Mouse (Mus musculus) embryonic stem cell, embryonic (primary cell): ENCODE results near the gene H2-DMb2.

Experiments
- CTCF ChIA-PET, 4 experiments: fragments of 300-600 bp in 2 of 4; fragments of 350-600 bp in 2 of 4; sonication (Branson Sonifier 250); formaldehyde crosslinking; loops; one replicate each; lab custom pipeline; 2022; ENCODE audit warnings: inconsistent platforms in 2 of 4; lab: Charles Lee
- POLR2A ChIA-PET, 4 experiments: fragments of 300-600 bp in 2 of 4; fragments of 350-600 bp in 2 of 4; sonication (Branson Sonifier 250); formaldehyde crosslinking; loops; one replicate each; lab custom pipeline; 2022; ENCODE audit warnings: antibody characterized with exemption in 4 of 4, inconsistent platforms in 1 of 4; lab: Charles Lee

The H2-DMb2 gene

DNA sequence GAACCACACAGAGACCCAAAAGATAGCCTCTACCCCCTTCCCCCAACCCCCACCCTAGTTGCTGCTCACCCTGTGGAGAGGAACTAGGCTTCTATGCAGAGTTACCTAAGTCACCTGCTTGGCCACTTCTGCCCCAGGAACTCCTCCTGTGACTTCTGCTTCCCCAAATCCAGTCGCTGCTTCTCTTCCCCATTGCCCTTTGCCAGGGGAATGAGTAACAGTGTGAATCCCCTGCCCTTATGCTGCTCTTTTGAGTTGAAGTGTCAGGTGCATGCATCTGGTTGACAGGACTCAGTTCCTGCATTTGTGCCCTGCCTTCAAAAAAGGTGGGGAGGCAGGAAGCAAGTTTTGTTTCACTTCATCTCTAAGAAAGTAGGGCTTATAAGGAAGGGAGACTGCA is 31.0 kb downstream of the H2-DMb2 start:
- POLR2A ChIA-PET = no interaction called here
- CTCF ChIA-PET = interaction anchor here in 2 of 4 experiments (0.7 to 2.1 kb wide), 2 partner anchors 39 to 237 kb away, joined by 4 to 5 read pairs; no protein-coding TSS in a partner anchor

DNA sequence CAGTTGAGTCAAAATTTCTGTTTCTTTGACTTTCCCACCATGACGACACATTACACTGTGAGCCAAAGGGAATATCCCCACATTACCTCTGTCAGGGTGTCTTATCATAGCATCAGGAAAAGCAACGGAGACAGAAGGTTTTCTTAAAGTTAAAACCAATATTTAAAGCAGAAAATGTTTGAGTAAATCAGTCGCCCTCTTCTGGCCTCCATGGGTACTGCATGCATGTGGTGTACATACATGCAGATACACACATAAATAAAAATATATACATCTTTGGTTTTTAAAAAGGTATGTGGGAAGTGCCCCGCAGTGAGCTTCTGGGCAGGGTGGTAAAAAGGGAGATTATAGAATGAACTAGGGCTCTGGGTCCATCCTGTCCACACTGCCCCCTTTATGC is 34.1 kb downstream of the H2-DMb2 start:
- ChIA-PET POLR2A (no interaction called here), CTCF (no interaction called here)

DNA sequence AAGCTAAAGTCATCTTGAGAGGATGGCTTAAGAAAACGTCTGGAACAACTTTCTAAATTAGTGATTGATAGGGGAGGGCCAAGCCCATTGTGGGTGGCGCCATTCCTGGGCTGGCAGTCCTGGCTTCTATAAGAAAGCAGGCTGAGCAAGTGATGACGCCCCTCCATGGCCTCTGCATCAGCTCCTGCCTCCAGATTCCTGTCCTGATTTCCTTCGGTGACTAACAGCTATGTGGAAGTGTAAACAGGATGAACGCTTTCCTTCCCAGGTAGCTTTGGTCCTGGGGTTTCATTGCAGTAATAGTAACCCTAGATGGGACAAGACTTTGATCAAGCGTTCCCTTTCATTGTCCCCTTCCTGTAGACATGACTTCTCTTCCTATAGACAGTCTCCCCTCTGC is 35.9 kb downstream of the H2-DMb2 start:
- ChIA-PET POLR2A (no interaction called here), CTCF (interaction anchor here in 3 of 4 experiments (0.6 to 0.8 kb wide), 3 partner anchors 8 to 55 kb away, joined by 3 read pairs; no protein-coding TSS in a partner anchor)

DNA sequence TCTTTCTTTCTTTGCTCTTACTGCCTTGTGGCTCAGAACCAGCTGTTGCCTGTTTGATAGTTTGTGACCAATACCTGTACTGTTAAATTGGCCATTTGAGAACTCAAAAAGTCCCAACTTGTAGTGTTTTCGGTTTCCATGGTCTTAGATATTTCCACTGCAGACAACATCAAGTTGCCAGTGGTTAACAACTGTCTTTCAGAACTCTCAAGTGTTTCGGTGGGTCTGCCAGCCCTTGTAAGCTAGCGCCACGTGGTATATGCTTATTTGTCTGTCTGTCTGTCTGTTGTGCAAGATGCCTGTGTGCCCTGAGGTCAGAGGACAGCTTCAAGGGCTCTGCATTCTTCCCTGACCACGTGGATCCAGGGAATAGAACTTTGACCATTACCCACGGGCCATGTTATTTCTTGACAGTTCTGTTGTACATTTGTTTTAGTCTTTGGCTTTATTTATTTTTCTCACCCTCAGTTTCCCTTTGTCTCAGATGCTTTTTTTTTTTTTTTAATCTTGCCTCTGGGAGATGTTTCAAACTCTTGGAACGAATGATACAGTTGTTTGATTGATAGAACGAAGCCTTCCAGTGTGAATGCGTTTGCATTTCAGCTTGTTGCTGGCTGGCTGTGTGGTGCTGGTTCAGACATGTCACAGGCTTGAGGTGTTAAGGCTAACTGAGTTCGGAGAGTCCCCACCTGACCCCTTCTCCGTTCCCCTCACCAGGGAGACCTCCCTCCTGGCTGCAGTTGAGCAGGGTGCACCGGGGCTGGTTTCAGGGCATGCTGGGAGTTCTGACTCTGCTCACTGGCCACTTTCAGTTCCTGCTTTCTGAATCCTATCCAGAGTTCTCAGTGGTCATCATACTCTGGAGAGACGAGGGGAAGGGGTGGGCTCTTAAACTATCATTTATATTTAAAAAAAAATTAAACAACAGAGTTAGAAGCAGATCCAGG is 37.1 kb downstream of the H2-DMb2 start:
- ChIA-PET POLR2A (interaction anchor here in 2 of 4 experiments (0.6 to 1.2 kb wide), 3 partner anchors 18 to 73 kb away, joined by 3 read pairs; no protein-coding TSS in a partner anchor), CTCF (interaction anchor here in 3 of 4 experiments (0.5 to 1.4 kb wide), 4 partner anchors 10 to 634 kb away, joined by 3 to 5 read pairs (median 3); no protein-coding TSS in a partner anchor)

DNA sequence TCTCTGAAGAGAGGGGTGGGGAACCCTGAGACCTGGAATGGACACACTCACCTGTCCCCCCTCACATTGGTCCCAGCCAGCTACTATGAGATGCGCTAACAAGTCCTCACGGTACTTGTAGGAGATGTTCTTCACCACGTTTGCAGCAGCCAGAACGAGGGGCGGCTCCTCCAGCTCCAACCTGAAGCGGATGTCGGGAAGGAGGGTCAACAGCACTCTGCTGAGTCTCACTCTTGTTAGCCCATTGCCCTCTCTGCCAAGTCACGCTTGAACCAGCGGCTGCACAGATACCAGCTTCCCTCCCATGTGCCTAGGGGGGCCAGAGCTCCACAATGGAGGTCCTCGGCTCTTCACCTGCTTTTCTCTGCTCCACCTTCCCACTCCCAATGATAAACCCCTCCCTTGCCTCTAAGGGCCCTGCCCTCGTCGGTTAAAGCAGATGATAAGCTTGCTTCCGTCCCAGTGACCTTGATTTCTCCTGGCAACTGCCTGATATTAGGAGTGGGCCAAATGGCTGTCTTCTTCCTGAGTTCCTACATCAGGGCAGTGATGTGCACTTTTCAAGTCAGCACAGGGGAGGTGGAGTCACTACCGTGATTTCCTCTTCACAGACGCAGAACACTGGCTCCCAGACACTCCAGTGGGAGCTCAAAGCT is 40.6 kb downstream of the H2-DMb2 start:
- ChIA-PET POLR2A (interaction anchor here in 2 of 4 experiments (0.6 to 1.7 kb wide), 6 partner anchors 17 to 228 kb away, joined by 3 to 5 read pairs (median 3); partner anchors contain the start of genes H2-DMa (in 2 of the 2), Rps18 (in 1 of the 2) and Vps52 (in 1 of the 2)), CTCF (interaction anchor here in 3 of 4 experiments (0.7 to 2.6 kb wide), 10 partner anchors 11 to 630 kb away, joined by 3 to 18 read pairs (median 4); no protein-coding TSS in a partner anchor)

DNA sequence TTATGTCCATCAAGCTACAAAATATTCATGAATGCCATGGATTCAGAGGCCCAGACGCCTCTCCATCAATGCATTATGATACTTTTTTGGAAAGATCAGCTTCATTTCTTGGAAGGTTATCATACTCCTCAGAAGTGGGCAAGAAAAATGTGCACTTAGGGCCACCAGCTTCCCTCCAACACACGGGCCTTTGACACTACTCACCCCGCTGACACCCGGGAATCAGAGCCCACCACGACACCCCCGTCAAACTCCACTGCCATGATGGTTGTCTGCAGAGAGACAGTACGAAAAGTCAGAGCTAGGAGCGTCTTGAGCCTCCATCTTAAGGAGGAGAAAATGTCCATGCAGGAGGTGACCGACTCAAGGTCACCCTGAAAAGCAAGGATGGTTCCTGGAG is 42.4 kb downstream of the H2-DMb2 start:
- ChIA-PET POLR2A (interaction anchor here in 2 of 4 experiments (1.2 to 2.3 kb wide), 4 partner anchors 11 to 73 kb away, joined by 4 to 17 read pairs (median 6); partner anchors contain the start of gene H2-DMa (in 1 of the 2)), CTCF (interaction anchor here in 2 of 4 experiments (1.1 to 2.8 kb wide), 3 partner anchors 15 to 50 kb away, joined by 3 to 14 read pairs (median 4); no protein-coding TSS in a partner anchor)

DNA sequence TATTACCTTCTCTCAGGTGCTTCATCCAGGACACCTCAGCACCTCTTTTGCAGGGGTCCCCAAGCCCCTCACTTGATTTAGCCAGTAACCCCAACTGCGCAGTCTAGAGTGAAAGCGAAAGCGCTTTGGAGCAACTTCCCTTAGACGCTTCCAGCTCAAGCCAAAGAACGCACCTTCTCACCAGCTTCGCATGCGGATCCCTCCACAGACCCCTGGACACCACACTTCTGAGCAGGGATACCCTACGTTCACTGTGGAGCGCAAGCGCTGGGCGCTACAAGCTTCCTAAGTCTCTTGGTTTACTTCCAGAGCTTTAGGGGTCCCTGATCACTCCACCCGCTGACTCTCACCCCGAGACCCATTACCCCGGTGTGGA is 43.8 kb downstream of the H2-DMb2 start:
- POLR2A ChIA-PET = interaction anchor here (0.5 to 2.3 kb wide), 15 partner anchors 10 to 162 kb away, joined by 3 to 17 read pairs (median 4); partner anchors contain the start of genes H2-DMa (in 1 of the 4), Psmb8 (in 1 of the 4), Ring1 (in 1 of the 4) and Rxrb (in 1 of the 4)
- CTCF ChIA-PET = interaction anchor here (0.5 to 2.8 kb wide), 18 partner anchors 9 to 386 kb away, joined by 3 to 14 read pairs (median 4); partner anchors contain the start of gene BC051142 (in 1 of the 4)

DNA sequence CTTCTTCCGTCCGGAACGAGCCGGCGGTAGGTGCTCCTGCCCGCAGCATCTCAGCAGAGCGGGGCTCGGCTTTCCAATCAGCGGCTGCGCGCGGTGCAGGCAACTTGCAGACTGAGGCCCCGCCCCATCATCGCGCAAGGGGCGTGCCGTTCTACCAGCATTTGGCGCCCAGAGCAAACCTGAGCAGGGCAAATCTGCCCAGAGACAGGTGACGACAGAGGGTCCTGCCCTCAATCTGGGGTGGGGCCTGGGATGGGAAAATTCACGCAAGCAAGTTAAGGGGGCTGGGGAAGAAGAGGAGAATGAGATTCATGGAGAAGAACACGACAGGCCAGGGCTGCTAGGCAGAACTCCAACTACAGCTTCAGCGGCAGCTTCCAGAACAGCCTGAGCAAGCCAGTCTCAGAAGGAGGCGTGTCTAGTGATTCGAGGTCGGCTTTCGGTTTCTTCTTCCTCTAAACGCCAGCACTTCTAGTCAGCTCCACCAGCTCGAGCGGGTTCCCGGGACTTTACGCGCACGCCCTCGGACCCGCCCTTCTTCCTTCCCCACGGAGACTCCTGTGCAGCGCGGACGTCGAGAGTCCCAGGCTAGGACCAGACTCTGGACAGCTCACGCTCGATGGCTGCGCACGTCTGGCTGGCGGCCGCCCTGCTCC is 44.3 kb downstream of the H2-DMb2 start, which contains the start of the genes Tap1 and Psmb9:
TSS of gene Tap1 (plus strand) at position 293 of the 656 bp plus-strand sequence.
TSS of gene Psmb9 (minus strand) at position 504 of the 656 bp plus-strand sequence.
- POLR2A ChIA-PET = interaction anchor here in 3 of 4 experiments (0.8 to 2.3 kb wide), 17 partner anchors 9 to 231 kb away, joined by 3 to 17 read pairs (median 3); partner anchors contain the start of genes H2-DMa (in 1 of the 3), Psmb8 (in 1 of the 3), Ring1 (in 1 of the 3) and Rps18 (in 1 of the 3)
- CTCF ChIA-PET = interaction anchor here (0.5 to 2.8 kb wide), 20 partner anchors 9 to 1044 kb away, joined by 3 to 14 read pairs (median 4); partner anchors contain the start of gene BC051142 (in 1 of the 4)

DNA sequence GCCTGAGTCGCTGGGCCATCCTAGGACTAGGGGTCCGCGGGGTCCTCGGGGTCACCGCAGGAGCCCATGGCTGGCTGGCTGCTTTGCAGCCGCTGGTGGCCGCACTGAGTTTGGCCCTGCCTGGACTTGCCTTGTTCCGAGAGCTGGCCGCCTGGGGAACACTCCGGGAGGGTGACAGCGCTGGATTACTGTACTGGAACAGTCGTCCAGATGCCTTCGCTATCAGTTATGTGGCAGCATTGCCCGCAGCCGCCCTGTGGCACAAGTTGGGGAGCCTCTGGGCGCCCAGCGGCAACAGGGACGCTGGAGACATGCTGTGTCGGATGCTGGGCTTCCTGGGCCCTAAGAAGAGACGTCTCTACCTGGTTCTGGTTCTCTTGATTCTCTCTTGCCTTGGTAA is 44.9 kb downstream of the H2-DMb2 start:
- POLR2A ChIA-PET = interaction anchor here in 3 of 4 experiments (0.9 to 2.3 kb wide), 11 partner anchors 9 to 232 kb away, joined by 3 to 17 read pairs (median 3); partner anchors contain the start of genes H2-DMa (in 1 of the 3), Psmb8 (in 1 of the 3), Ring1 (in 1 of the 3) and Rps18 (in 1 of the 3)
- CTCF ChIA-PET = interaction anchor here in 3 of 4 experiments (0.8 to 2.8 kb wide), 7 partner anchors 8 to 385 kb away, joined by 3 to 14 read pairs (median 3); partner anchors contain the start of gene BC051142 (in 1 of the 3)

DNA sequence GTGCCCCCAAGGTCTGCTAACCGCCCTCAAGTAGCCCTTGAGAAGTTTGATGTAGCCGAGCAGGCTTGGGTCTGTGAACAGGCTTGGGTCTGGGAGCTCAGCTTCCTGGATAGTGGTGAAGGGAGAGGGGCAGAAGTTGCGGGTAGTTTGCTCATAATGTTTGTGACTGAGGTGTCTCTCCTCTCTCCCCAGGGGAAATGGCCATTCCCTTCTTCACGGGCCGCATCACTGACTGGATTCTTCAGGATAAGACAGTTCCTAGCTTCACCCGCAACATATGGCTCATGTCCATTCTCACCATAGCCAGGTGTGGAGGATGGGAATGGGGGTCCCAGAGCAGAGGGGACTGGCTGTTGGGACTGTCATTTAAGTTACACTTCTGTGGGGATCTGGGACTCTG is 45.9 kb downstream of the H2-DMb2 start:
- CTCF ChIA-PET = no interaction called here
- POLR2A ChIA-PET = no interaction called here

DNA sequence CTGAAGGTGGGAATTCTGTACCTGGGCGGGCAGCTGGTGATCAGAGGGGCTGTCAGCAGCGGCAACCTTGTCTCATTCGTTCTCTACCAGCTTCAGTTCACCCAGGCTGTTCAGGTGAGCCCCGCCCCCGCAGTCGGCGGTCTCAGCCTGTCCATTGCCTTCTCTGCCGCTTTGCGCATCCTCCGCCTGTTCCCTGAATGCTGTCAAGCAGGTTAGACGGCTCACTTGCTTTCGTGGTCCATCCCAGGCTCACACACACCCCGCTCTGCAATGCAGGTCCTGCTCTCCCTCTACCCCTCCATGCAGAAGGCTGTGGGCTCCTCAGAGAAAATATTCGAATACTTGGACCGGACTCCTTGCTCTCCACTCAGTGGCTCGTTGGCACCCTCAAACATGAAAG is 49.7 kb downstream of the H2-DMb2 start:
- CTCF ChIA-PET = interaction anchor here in 1 of 4 experiments (1.1 kb wide), 1 partner anchor 219 kb away, joined by 4 read pairs; no protein-coding TSS in a partner anchor
- POLR2A ChIA-PET = interaction anchor here in 1 of 4 experiments (2.8 kb wide), 1 partner anchor 73 kb away, joined by 8 read pairs; the partner anchor contains the start of gene H2-DMa

DNA sequence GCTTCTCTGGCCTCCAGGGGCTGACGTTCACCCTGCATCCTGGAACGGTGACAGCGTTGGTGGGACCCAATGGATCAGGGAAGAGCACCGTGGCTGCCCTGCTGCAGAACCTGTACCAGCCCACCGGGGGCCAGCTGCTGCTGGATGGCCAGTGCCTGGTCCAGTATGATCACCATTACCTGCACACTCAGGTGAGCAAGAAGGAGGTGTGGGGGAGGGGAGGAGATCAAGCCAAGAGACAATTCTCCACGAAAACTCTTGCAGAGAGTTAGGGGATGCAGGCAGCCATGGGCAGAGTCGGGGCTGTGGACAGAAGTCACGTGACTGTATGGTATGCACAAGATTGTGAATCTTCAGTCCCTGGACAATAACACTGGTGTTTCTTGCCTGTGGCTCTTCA is 50.4 kb downstream of the H2-DMb2 start:
- POLR2A ChIA-PET = interaction anchor here in 1 of 4 experiments (2.8 kb wide), 1 partner anchor 74 kb away, joined by 8 read pairs; the partner anchor contains the start of gene H2-DMa
- CTCF ChIA-PET = interaction anchor here in 1 of 4 experiments (0.7 kb wide), 1 partner anchor 249 kb away, joined by 8 read pairs; no protein-coding TSS in a partner anchor

DNA sequence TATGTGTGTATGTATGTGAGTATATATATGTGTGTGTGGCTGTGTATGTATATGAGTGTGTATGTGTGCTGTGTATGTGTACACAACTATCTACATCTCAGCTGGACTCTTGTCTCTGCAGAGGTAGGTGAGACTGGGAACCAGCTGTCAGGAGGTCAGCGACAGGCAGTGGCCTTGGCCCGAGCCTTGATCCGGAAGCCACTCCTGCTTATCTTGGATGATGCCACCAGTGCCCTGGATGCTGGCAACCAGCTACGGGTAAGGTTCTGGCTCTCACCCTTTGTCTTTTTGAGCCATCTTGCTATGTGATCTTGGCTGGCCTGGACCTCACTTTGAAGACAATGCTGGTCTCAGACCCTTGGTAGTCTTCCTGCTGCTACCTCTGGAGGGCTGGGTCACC is 51.6 kb downstream of the H2-DMb2 start:
- CTCF ChIA-PET = interaction anchor here in 1 of 4 experiments (0.9 kb wide), 1 partner anchor 24 kb away, joined by 4 read pairs; no protein-coding TSS in a partner anchor
- POLR2A ChIA-PET = interaction anchor here in 1 of 4 experiments (0.6 to 1.2 kb wide), 3 partner anchors 11 to 109 kb away, joined by 3 to 4 read pairs (median 4); no protein-coding TSS in a partner anchor

DNA sequence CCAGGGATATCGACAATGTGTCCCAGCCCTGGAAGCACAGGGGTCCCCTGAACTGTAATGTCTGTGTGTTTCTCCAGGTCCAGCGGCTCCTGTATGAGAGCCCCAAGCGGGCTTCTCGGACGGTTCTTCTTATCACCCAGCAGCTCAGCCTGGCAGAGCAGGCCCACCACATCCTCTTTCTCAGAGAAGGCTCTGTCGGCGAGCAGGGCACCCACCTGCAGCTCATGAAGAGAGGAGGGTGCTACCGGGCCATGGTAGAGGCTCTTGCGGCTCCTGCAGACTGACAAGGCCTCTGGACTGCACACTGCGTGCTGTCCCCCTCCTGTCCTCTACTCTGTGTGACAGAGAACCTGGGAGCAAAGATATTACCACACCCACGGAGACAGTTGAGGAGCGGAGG is 53.4 kb downstream of the H2-DMb2 start:
- POLR2A ChIA-PET = interaction anchor here in 3 of 4 experiments (0.6 to 2.2 kb wide), 6 partner anchors 10 to 117 kb away, joined by 3 to 8 read pairs (median 4); partner anchors contain the start of genes Psmb9 (in 2 of the 3), Tap1 (in 2 of the 3) and H2-DMa (in 1 of the 3)
- CTCF ChIA-PET = interaction anchor here in 3 of 4 experiments (0.6 to 1.2 kb wide), 7 partner anchors 9 to 1224 kb away, joined by 3 to 5 read pairs (median 3); partner anchors contain the start of genes Psmb9 (in 1 of the 3) and Tap1 (in 1 of the 3)

DNA sequence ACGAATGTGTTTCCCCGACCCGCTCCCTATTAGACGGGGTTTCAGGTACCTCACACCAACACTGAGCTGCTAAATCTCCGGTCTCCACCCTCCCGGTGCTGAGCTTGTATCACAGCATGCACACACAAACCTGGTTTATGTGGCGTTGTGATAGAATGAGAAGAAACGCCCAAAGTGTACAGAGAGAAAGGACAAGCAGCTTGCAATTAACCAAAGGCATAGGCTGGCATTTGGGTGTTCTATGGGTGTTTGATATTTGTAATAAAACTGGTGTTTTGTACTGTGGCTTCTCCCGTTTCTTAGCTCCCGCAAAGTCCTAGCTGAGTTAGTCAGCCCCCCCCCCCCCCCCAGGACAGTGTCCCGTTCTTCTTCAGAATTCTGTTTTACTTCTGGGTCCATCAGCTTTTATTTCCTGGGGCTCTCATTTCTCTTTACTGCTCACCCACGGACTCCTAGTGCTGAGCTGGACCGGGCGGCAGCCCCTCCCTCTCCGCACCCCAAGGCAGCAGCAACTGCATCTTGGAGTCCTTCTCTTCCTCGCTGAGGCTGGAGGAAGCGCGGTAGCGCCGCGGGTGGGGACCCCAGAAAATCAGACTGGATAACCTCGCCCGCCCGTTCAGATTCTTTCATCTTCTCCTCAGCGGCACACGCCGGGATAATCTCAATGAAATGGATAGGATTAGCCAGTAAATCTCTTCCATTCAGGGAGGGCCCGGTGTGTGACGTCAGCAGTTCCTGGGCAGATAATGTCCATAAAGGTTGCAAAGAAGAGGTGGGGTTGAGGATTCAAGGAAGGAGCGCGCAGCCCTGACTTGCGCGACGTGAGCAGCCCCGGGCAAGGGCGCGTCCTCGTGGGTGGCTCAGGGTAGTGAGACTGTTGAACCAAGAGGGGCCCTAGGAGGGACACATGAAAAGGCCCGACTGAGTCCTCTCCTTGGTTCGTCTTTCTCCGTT is 54.1 kb downstream of the H2-DMb2 start, which contains the start of gene Psmb8:
TSS of gene Psmb8 (plus strand) at position 781 of the 954 bp plus-strand sequence.
- CTCF ChIA-PET = interaction anchor here in 3 of 4 experiments (0.6 to 1.2 kb wide), 7 partner anchors 58 to 1223 kb away, joined by 3 to 5 read pairs (median 3); no protein-coding TSS in a partner anchor

More for the DNA sequence above, 54.1 kb downstream of the H2-DMb2 start, which contains the start of gene Psmb8:
- POLR2A ChIA-PET = interaction anchor here in 3 of 4 experiments (0.6 to 2.2 kb wide), 8 partner anchors 10 to 246 kb away, joined by 3 to 8 read pairs (median 4); partner anchors contain the start of genes Psmb9 (in 3 of the 3), Tap1 (in 3 of the 3), B3galt4 (in 1 of the 3) and H2-DMa (in 1 of the 3)
